Mouse (Mus musculus): ENCODE measurements around the gene Fam174b. TPM values are rescaled to one million over a fixed set of nuclear protein-coding genes. Genes with fewer than 3 reads are reported as not detected.

Gene Fam174b
- total RNA-seq, 2 experiments from 2014 or later = 8.4 to 11.1 TPM

GRCm38 (mm10) chr7:73814454-73814853, 74.4 kb downstream of the Fam174b start:
- DNase-seq = no peak

- DNase-seq = no peak
These were observed 76.3 kb downstream of the Fam174b start for GRCm38 (mm10) chr7:73816255-73816996.

- no peak for DNase-seq
These were observed 79.3 kb downstream of the Fam174b start for GRCm38 (mm10) chr7:73819366-73819765.

Small RNA genes within 50 kb of the gene (microRNA-seq; reads per million reads assigned to microRNA genes)
- not detected for gene Mir7234

Other genes starting within 250 kb of the Fam174b start
- gene Chd2, start 198.5 kb upstream of the Fam174b start, total RNA-seq (2021) = 10 to 100 TPM; 40.9 to 41.6 TPM